13 mouse cellular contexts compared by ENCODE assay signal in genomic region chr3:151430106-151430505, GRCm38 (mm10). TPM values are rescaled to one million over a fixed set of nuclear protein-coding genes. Genes with fewer than 3 reads are reported as not detected.
"Had no signal": no experiment of that assay in that cellular context is flagged by ENCODE, and none has a peak within 500 bp of the region (broad histone marks: within the 10 kb centered on the region; RNA-seq: fewer than 3 reads in every experiment).

No protein-coding gene starts in this region.

- DNase-seq: retina, postnatal 1 day; right cerebral cortex, adult 18-20 months; right cerebral cortex, postnatal 14 days; right cerebral cortex, postnatal 25 days; right cerebral cortex, postnatal 4 days; spleen, adult 18-20 months; thymus, adult 18-20 months; thymus, adult 2 months; thymus, postnatal 14 days; thymus, postnatal 25 days; thymus, postnatal 36 days; thymus, postnatal 4 days had no signal

RNA-seq across cellular contexts. Expression of gene Adgrl4, which starts 7.6 kb away (rescaled TPM):
- total RNA-seq: neutrophil, adult 5-6 weeks had no signal
